Comparison of ENCODE assay signal across 1 mouse cellular context in genomic region chr2:30093471-30094207, GRCm38 (mm10).
TF ChIP-seq lines count a peak whose summit lies in the region.

TSS of gene Zdhhc12 (minus strand) at chr2:30093648.

TF ChIP-seq in CH12.LX, 34 proteins besides CTCF, POLR2A, EP300 and RAD21 (continued from another document):
- no peak for TF ChIP-seq E2F4 (IDR thresholded peaks at IDR 0.05; ENCODE audit: insufficient replicate concordance, low read depth, low read length)
- peak; percentile 93 for TF ChIP-seq ELF1 (IDR thresholded peaks at IDR 0.05; ENCODE audit: low read depth, low read length)
- TF ChIP-seq ZNF384 (IDR thresholded peaks at IDR 0.05; ENCODE audit: low read depth, low read length), result no peak
- TF ChIP-seq MXI1 (IDR thresholded peaks at IDR 0.05; ENCODE audit: low read depth, low read length), result peak; percentile 71; the same call in 1 of the 2 replicates
- TF ChIP-seq TCF12 (IDR thresholded peaks at IDR 0.05; ENCODE audit: low read depth, low read length), result peak; percentile 58; the same call in 1 of the 2 replicates
- TF ChIP-seq ZKSCAN1 (IDR thresholded peaks at IDR 0.05; ENCODE audit: borderline replicate concordance, low read depth, low read length), result no peak
- no peak for TF ChIP-seq MAZ (IDR thresholded peaks at IDR 0.05; ENCODE audit: low read depth, low read length)
- peak; percentile 1; the same call in 1 of the 2 replicates for TF ChIP-seq USF1 (IDR thresholded peaks at IDR 0.05; ENCODE audit: low read depth, low read length)
- no peak for TF ChIP-seq PAX5 (IDR thresholded peaks at IDR 0.05; ENCODE audit: low read length)
- peak; percentile 71; the same call in 1 of the 2 replicates for TF ChIP-seq POLR2AphosphoS2 (IDR thresholded peaks at IDR 0.05; ENCODE audit: low read depth, low read length)
- TF ChIP-seq SMC3 (IDR thresholded peaks at IDR 0.05; ENCODE audit: low read depth, low read length), result no peak
- peak; percentile 96 for TF ChIP-seq NRF1 (IDR thresholded peaks at IDR 0.05; ENCODE audit: low read depth, low read length)
